Mouse (Mus musculus) common myeloid progenitor, adult 5-6 weeks (primary cell): ENCODE data around the gene Mast3. TPM values are rescaled to one million over a fixed set of nuclear protein-coding genes. Genes with fewer than 3 reads are reported as not detected.

Experiments used
- ATAC-seq: replicated peaks from 2 replicates; pipeline ENCODE4 v1.8.0; 2016; ENCODE audit warnings: low read depth, mild to moderate bottlenecking, moderate TSS enrichment, inconsistent platforms; ENCODE audit not compliant: poor library complexity, severe bottlenecking
- total RNA-seq: library from RNA; stranded (forward); fragments of 200-1000, 187-1606 nt; gene quantifications from 2 replicates; pipeline ENCODE4 v1.2.3, GENCODE M21; 2017

Mast3 gene
- total RNA-seq, 1 experiment from 2014 or later = 22.2 TPM

GRCm38 (mm10) chr8:70808955-70809701, 4.3 kb upstream of the Mast3 start:
- ATAC-seq = no peak

GRCm38 (mm10) chr8:70808239-70808638, 3.4 kb upstream of the Mast3 start, which contains the start of gene Il12rb1:
TSS of gene Il12rb1 (plus strand) at chr8:70808449.
- ATAC-seq = no peak

GRCm38 (mm10) chr8:70807304-70807703, 2.5 kb upstream of the Mast3 start:
- ATAC-seq = no peak

- peak; percentile 20 for ATAC-seq
Measured at GRCm38 (mm10) chr8:70806541-70806940, 1.7 kb upstream of the Mast3 start.

GRCm38 (mm10) chr8:70803761-70804480, 933 bp downstream of the Mast3 start:
- peak; percentile 48 for ATAC-seq

GRCm38 (mm10) chr8:70802786-70803510, 1.9 kb downstream of the Mast3 start:
- ATAC-seq = no peak

GRCm38 (mm10) chr8:70801830-70802229, 3.0 kb downstream of the Mast3 start:
- no peak for ATAC-seq

- ATAC-seq = no peak
Measured at GRCm38 (mm10) chr8:70801156-70801555, 3.7 kb downstream of the Mast3 start.

- ATAC-seq = no peak
Measured at GRCm38 (mm10) chr8:70800648-70801047, 4.2 kb downstream of the Mast3 start.

GRCm38 (mm10) chr8:70798281-70798680, 6.6 kb downstream of the Mast3 start:
- no peak for ATAC-seq

- peak; percentile 53 for ATAC-seq
Measured at GRCm38 (mm10) chr8:70797081-70798070, 7.5 kb downstream of the Mast3 start.

- ATAC-seq = no peak
Measured at GRCm38 (mm10) chr8:70796403-70797080, 8.3 kb downstream of the Mast3 start.

GRCm38 (mm10) chr8:70795370-70795769, 9.5 kb downstream of the Mast3 start:
- ATAC-seq = no peak

GRCm38 (mm10) chr8:70794215-70794614, 10.6 kb downstream of the Mast3 start:
- ATAC-seq = no peak

GRCm38 (mm10) chr8:70792700-70793099, 12.2 kb downstream of the Mast3 start:
- ATAC-seq = peak; percentile 12

- ATAC-seq = peak; percentile 61
Measured at GRCm38 (mm10) chr8:70791975-70792691, 12.7 kb downstream of the Mast3 start.

- peak; percentile 78 for ATAC-seq
Measured at GRCm38 (mm10) chr8:70791294-70791701, 13.6 kb downstream of the Mast3 start.

GRCm38 (mm10) chr8:70790846-70791245, 14.0 kb downstream of the Mast3 start:
- ATAC-seq = no peak
